Mouse (Mus musculus) stomach, postnatal 0 days (tissue): ENCODE measurements at regions not wholly inside any gene's neighbourhood (a gene's known extent, or its start where the extent isn't known, plus 50 kb on each side); places are given as distances from the start of the nearest gene placed in this dataset.

Experiments
- CTCF ChIP-seq: IDR thresholded peaks from 2 replicates; pipeline ENCODE4 v1.5.1; 2016; ENCODE audit warnings: antibody characterized with exemption, low read depth, mild to moderate bottlenecking, moderate library complexity
- EP300 ChIP-seq: optimal IDR thresholded peaks from 2 replicates; pipeline ENCODE3; 2016; ENCODE audit warnings: antibody characterized with exemption

GRCm38 (mm10) chr14:16151815-16152214 lies 97.3 kb upstream of the Ngly1 start:
- TF ChIP-seq CTCF: no peak
- TF ChIP-seq EP300: no peak
